Mouse (Mus musculus) cortical plate, adult 2 months (tissue): ENCODE results near the gene Zfp385a.

Source experiments
- CTCF ChIP-seq: fragments of 200-500 bp; IDR thresholded peaks from 2 replicates; pipeline ENCODE4 v1.5.1; 2011; ENCODE audit warnings: mild to moderate bottlenecking, control low read depth, low read length; ENCODE audit not compliant: insufficient read depth; ENCODE audit errors: extremely low read depth
- POLR2A ChIP-seq: fragments of 200-500 bp; IDR thresholded peaks from 2 replicates; pipeline ENCODE4 v1.6.1; 2011; ENCODE audit warnings: mild to moderate bottlenecking, low read length, control low read depth; ENCODE audit not compliant: insufficient read depth; ENCODE audit errors: extremely low read depth

- no peak for TF ChIP-seq POLR2A
- no peak for TF ChIP-seq CTCF
Measured at GRCm38 (mm10) chr15:103294649-103295048, 45.2 kb downstream of the Zfp385a start.
